Mouse (Mus musculus) liver, embryonic 16.5 days (tissue): ENCODE measurements at regions not wholly inside any gene's neighbourhood (a gene's known extent, or its start where the extent isn't known, plus 50 kb on each side); places are given as distances from the start of the nearest gene placed in this dataset.

Source experiments
- ATAC-seq: fragments of 200-750 bp; cut with Nextera tagmentation; 2 replicates; pipeline ENCODE4 v1.8.0; 2017; ENCODE audit warnings: low read depth, mild to moderate bottlenecking, moderate number of reproducible peaks, moderate library complexity
- H3K27ac ChIP-seq: fragments of 300-500 bp; sonication (generic); 2 replicates; pipeline ENCODE4 v1.5.1; 2014; ENCODE audit warnings: mild to moderate bottlenecking, low read length
- H3K27me3 ChIP-seq: fragments of 300-500 bp; sonication (generic); 2 replicates; pipeline ENCODE4 v1.6.1; 2014; ENCODE audit warnings: low read depth, low read length, mixed read lengths; ENCODE audit not compliant: control insufficient read depth, insufficient read depth
- H3K36me3 ChIP-seq: fragments of 300-500 bp; sonication (generic); 2 replicates; pipeline ENCODE4 v1.6.1; 2014; ENCODE audit warnings: mild to moderate bottlenecking; ENCODE audit not compliant: control insufficient read depth, insufficient read depth
- H3K4me1 ChIP-seq: fragments of 300-500 bp; sonication (generic); 2 replicates; pipeline ENCODE4 v1.6.1; 2014; ENCODE audit warnings: low read depth, low read length, mixed read lengths; ENCODE audit not compliant: control insufficient read depth
- H3K4me2 ChIP-seq: fragments of 300-500 bp; sonication (generic); 2 replicates; pipeline ENCODE4 v1.6.1; 2014; ENCODE audit warnings: low read depth, low read length, mixed read lengths
- H3K4me3 ChIP-seq: fragments of 300-500 bp; sonication (generic); 2 replicates; pipeline ENCODE4 v1.5.1; 2014; ENCODE audit warnings: low read depth, mild to moderate bottlenecking, low read length
- H3K9ac ChIP-seq: fragments of 300-500 bp; sonication (generic); 2 replicates; pipeline ENCODE4 v1.6.1; 2014; ENCODE audit warnings: low read depth, low read length
- H3K9me3 ChIP-seq: fragments of 300-500 bp; sonication (generic); replicated peaks from 2 replicates; pipeline ENCODE4 v1.6.1; 2016; ENCODE audit warnings: low read length; ENCODE audit not compliant: control insufficient read depth
- WGBS: fragments of 180-500 bp; shearing (Covaris S2); extraction: QIAGEN DNeasy Blood & Tissue Kit; methylation state at CpG from one replicate; pipeline ENCODE4 v1.1.7; 2014; ENCODE audit not compliant: insufficient replicate concordance; 5-methylcytosine and 5-hydroxymethylcytosine counted together

DNA sequence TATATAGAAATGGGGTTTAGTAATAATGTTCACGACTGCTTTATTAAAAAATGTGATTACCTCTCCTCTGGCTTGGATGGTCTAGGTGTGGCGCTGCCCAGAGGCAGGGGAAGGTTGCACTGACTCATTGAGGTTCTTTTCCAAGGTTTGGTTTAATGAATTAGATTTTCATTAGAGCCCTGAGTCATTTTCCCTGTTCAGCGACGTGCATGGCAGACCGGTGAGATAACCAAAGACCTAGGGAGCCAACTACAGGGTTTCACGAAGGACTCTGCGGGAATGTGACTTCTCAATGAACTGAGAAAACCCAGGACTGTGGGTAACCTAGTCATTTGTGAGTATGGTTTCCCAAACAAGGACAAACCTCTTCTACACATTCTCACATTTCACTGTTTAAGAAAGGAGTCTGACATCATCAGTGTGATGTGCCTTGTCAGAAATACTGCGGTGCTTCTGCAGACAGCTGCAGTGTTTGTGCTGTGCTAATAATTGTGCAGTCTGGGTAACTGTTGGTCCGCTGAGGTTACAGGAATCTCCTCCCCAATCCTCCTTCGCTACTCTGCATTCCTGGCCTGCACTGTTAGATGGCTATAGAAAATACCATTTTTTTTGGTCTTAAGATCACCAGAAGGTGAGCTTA, 70.3 kb upstream of the Dnah5 start:
- H3K4me1 ChIP-seq = no peaks in the 10 kb centered on the region
- no peak overlapping the region for H3K4me2 ChIP-seq
- no peaks in the 10 kb centered on the region for H3K9me3 ChIP-seq
- H3K9ac ChIP-seq = no peak overlapping the region
- ATAC-seq = no peak
- H3K27me3 ChIP-seq = no peaks in the 10 kb centered on the region
- no peak overlapping the region for H3K27ac ChIP-seq
- no peaks in the 10 kb centered on the region for H3K36me3 ChIP-seq
- H3K4me3 ChIP-seq = no peak overlapping the region
- WGBS = 52% methylated on average over 10 of the region's 10 CpGs

DNA sequence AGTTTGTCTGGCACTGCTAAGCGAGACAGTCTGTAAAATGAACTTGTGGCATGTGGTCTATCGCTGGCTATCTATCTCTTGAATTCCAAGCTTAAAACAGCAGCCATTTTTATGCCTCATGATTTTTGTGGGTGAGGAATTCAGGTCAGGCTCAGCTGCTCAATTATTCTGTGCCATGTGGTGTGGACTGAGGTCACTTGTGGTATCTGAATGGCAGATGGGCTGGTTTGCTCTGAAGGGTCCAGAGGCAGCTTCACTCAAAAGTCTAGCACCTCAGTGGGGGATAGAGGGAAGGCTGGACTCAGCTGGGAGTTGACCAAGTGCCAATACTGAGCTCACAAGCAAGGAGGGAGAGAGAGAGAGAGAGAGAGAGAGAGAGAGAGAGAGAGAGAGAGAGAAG, 69.3 kb upstream of the Dnah5 start:
- Histone ChIP-seq H3K4me3 (no peak overlapping the region), H3K9me3 (no peaks in the 10 kb centered on the region), H3K27me3 (no peaks in the 10 kb centered on the region), H3K27ac (no peak overlapping the region), H3K4me1 (no peaks in the 10 kb centered on the region), H3K4me2 (no peak overlapping the region), H3K9ac (no peak overlapping the region), H3K36me3 (no peaks in the 10 kb centered on the region)
- no peak for ATAC-seq
- WGBS = 51% methylated on average over 2 of the region's 2 CpGs

DNA sequence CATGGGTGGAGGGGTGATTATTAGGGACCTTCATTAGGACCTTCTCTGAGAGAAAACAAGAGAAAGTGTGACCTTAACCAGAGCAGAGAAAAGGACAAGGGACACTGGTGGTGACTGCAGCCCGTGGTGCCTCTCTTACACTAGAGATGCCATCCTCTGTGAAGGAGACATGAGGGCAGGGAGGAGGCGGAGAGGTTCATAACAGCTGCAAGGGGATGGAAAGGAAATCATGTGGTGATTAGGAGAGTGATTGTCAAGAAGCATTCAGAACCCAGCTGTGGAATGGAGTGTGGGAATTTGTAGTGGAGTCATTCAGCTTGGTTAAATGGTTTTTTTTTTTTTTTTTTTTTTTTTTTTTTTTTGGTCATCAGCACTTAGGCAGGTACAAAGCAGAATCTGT, 64.7 kb upstream of the Dnah5 start:
- no peak overlapping the region for H3K27ac ChIP-seq
- H3K36me3 ChIP-seq = no peaks in the 10 kb centered on the region
- no peaks in the 10 kb centered on the region for H3K4me1 ChIP-seq
- no peak overlapping the region for H3K4me2 ChIP-seq
- no peak overlapping the region for H3K4me3 ChIP-seq
- no peaks in the 10 kb centered on the region for H3K27me3 ChIP-seq
- no peaks in the 10 kb centered on the region for H3K9me3 ChIP-seq
- no peak for ATAC-seq
- H3K9ac ChIP-seq = no peak overlapping the region
- WGBS = 56% methylated on average over 2 of the region's 2 CpGs

- no peaks in the 10 kb centered on the region for H3K36me3 ChIP-seq
- no peaks in the 10 kb centered on the region for H3K27me3 ChIP-seq
- no peak overlapping the region for H3K4me2 ChIP-seq
- H3K9ac ChIP-seq = no peak overlapping the region
- no peak for ATAC-seq
- H3K4me3 ChIP-seq = no peak overlapping the region
- no peaks in the 10 kb centered on the region for H3K4me1 ChIP-seq
- H3K9me3 ChIP-seq = no peaks in the 10 kb centered on the region
- WGBS = 75% methylated on average over 8 of the region's 8 CpGs
- no peak overlapping the region for H3K27ac ChIP-seq
Measured at GRCm38 (mm10) chr15:28140301-28140700, 63.3 kb upstream of the Dnah5 start.

DNA sequence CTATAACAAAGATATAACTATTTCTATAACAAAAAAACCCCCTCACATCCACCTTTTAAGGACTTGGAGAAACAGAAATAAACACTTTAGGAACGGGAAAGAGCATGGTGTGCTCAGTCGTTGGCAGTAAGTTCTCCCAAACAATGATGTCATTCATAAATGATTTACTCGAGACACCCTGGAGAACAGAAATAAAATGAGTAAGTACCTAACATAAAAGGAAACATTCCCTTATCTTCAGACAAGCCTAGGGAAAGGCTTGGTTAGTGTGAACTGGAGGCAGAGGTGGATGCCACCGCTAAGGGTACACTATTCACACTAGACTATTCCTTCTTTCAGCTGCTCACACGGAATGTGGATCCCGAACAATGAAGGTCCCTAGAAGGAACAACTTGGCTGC, 62.2 kb upstream of the Dnah5 start:
- 56% methylated on average over 6 of the region's 6 CpGs for WGBS
- no peak overlapping the region for H3K27ac ChIP-seq
- no peaks in the 10 kb centered on the region for H3K27me3 ChIP-seq
- no peak overlapping the region for H3K9ac ChIP-seq
- H3K36me3 ChIP-seq = no peaks in the 10 kb centered on the region
- H3K4me2 ChIP-seq = no peak overlapping the region
- H3K4me1 ChIP-seq = no peaks in the 10 kb centered on the region
- ATAC-seq = no peak
- H3K9me3 ChIP-seq = no peaks in the 10 kb centered on the region
- no peak overlapping the region for H3K4me3 ChIP-seq

GRCm38 (mm10) chr15:28144217-28144616, 59.3 kb upstream of the Dnah5 start:
- no peaks in the 10 kb centered on the region for H3K9me3 ChIP-seq
- no peak overlapping the region for H3K4me3 ChIP-seq
- no peaks in the 10 kb centered on the region for H3K4me1 ChIP-seq
- H3K27ac ChIP-seq = no peak overlapping the region
- no peak overlapping the region for H3K9ac ChIP-seq
- 35% methylated on average over 7 of the region's 7 CpGs for WGBS
- H3K4me2 ChIP-seq = no peak overlapping the region
- no peaks in the 10 kb centered on the region for H3K36me3 ChIP-seq
- no peaks in the 10 kb centered on the region for H3K27me3 ChIP-seq
- ATAC-seq = no peak

DNA sequence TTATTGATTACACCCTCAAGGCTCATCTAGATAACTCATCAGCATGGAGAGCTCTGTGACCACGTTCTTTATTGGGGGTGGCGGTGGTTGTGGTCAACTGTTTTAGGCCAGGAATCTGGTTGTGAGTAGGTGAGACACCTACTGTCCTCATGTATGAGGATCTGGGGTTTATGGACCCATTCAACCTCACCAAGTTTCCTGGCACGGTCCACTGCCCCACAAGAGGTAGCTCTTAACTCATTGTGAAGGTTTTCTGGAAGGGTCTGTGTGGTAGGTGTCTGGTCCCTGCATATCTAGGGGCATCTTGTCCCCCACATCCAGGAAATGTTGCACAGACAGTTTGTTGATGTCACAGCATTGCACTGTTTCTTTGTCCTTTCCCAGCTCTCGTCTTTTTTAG, 58.7 kb upstream of the Dnah5 start:
- no peaks in the 10 kb centered on the region for H3K9me3 ChIP-seq
- H3K27me3 ChIP-seq = no peaks in the 10 kb centered on the region
- H3K4me3 ChIP-seq = no peak overlapping the region
- no peak overlapping the region for H3K4me2 ChIP-seq
- H3K27ac ChIP-seq = no peak overlapping the region
- no peak for ATAC-seq
- 62% methylated on average over 4 of the region's 4 CpGs for WGBS
- no peaks in the 10 kb centered on the region for H3K36me3 ChIP-seq
- no peaks in the 10 kb centered on the region for H3K4me1 ChIP-seq
- H3K9ac ChIP-seq = no peak overlapping the region

DNA sequence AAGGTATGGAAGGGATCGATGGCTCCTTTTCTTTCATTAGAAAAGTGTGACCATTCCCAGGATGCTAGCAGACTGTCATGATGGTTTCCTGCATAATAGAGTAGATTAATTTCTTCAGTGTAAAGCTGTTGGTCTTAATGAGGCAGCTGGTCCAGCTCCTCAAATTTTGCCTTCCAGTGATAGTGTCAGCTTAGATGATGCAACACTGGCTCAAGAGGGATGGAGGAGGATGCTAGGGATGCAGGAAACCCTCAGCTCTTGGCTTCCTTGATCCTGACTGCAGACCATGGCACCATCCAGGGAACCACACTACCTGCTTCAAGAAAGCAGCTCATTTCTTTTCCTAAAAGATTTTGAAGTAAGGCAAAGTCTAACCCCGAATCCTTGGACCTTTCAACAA, 51.9 kb upstream of the Dnah5 start:
- no peak for ATAC-seq
- WGBS = 73% methylated on average over 2 of the region's 2 CpGs
- H3K27me3 ChIP-seq = no peaks in the 10 kb centered on the region
- H3K4me2 ChIP-seq = no peak overlapping the region
- H3K36me3 ChIP-seq = no peaks in the 10 kb centered on the region
- H3K9me3 ChIP-seq = no peaks in the 10 kb centered on the region
- no peak overlapping the region for H3K9ac ChIP-seq
- H3K4me1 ChIP-seq = no peaks in the 10 kb centered on the region
- no peak overlapping the region for H3K27ac ChIP-seq
- H3K4me3 ChIP-seq = no peak overlapping the region
